Mouse (Mus musculus) cerebellum, adult 18-20 months (tissue): ENCODE measurements around the gene Asdurf.
"Not testable (repeated sequence)": the region's sequence is repeated elsewhere in the genome, so short reads cannot be mapped to it uniquely, and the experiment has no call there.

Experiments
- DNase-seq, 2 experiments: peaks; one replicate each; pipeline ENCODE4 v3.0.0; 2021

The Asdurf gene

DNA sequence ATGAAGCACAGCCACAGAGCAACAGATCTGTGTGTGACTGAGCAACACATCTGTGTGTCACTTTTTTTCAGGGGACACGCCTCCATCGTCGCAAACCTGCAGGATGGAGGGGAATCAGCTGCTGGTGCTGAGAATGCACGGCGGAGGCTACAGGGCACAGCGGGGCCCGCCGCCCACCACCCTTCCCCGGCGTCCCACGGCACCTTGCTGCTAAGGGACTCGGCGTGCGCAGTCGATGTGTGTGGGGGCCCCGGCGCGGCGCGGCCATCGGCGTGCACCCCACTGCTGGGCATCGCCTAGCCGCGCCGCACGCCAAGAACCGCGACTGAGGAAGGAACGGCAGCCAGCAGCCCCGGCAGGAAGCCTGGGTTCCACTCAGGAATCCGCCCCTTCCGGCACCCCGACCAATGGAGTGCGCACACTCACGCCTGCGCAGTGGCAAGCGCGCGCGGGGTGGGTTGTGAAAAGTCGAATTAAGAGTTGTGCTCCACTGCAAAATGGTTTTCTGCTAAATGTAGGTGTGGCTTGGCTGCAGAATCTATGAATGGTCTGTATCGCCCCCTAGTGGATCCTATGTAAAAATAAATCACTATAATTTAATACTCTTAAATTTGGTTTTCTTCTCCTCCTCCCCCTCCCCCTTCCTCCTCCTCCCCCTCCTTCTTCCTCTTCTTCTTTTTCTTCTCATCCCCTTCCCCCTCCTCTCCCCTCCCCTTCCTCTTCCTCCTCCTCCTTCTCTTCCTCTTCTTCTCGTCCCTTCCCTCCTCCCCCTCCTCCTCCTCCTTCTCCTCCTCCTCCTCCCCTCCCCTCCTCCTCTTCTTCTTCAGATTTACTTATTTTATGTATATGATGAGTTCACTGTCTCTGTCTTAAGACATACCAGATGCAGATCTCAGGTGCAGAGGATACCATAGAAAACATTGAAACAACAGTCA is at the start of gene Asdurf, which contains the start of the genes Gm28551 and Asnsd1:
Asdurf (minus strand) TSS at position 293 of the 935 bp plus-strand sequence.
Gm28551 (minus strand) TSS at position 341 of the 935 bp plus-strand sequence.
Asnsd1 (minus strand) TSS at position 426 of the 935 bp plus-strand sequence.
- DNase-seq, result peak; percentile 94 to 96

DNA sequence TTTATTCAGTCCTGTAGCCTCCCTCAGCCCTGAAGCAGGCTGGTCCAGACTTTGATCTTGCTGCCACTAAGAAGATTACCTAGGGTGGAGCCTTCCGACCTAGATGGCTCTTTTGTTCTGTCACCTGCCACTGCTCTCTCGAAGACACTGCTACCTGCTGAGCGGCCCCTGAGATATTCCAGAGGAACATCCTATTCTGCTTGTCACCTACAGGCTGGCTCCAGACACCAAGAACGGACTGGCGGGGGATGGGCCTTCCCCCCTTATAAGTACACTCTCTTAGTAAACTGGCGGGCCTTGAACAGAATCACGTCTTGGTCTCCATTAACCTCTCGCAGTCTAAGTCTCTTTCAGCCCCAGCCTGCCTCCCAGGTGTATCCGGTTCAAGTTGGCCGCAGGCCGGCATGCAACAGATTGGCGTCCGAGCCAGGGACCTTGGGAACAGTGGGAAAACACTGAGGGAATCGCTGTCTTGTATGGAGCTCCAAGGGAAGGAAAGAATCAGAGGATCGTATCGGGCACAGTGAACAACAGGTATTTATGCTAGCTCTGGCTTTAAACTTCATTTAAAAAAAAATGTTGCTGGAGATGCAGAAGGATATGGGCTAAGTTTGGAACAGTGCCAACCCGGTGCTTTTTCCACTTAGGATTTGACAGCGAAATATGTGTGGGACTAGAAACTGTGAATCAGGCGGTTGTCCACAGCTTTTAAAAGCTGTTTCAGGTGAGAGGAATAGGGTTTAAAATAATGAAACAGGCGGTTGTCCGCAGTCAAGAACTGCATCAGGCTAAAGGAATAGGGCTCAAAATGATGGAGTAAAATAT is 41.7 kb upstream of the Asdurf start:
- DNase-seq, result peak; percentile 3 to 9

DNA sequence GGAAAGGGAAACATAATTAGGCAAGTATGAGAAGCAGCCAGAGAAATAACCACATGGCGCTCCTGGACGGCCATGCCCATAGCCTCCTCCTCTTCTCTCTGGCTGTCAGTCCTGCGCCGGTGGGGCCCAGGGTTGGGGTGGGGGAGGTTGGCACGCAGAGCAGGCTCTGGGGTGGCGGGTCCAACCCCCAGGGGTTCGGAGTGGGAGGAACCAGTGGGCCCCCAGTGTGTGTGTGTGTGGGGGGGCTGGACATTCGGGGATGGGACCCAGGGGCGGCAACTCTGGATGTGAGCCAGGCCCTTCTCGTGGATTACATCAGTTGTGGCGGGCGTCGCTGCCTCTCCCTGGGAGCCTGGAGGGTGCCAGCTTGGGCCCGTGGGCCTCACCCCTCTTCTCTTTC is 36.3 kb upstream of the Asdurf start:
- no peak for DNase-seq

DNA sequence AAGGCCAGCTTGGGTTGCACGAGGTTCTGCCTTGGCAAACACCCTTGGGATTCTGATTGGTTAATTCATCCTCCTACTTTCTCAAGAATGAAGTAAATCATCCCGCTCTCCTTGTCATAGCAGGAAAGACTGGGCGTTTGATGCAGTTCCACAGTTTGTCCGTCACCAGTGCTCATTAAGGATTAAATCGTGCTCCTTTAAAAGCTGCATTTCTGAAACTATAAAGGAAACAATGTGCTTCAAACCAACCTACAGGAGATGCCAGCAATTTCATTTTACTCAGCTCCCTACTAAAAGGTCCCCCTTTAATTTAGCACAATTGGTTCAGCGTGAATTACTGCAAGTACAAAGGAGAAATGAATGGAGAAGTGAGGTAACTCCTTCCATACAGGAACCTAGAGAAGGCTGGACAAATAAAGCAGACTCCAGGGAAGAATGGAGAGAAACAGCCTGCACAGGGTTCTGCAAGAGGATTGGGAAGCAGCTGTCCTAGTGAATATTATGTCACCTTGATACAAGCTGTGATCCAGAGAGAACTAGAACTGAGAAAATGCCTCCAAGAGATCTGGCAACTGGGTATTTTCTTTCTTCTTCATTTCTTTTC is 31.8 kb upstream of the Asdurf start:
- DNase-seq, result no peak

DNA sequence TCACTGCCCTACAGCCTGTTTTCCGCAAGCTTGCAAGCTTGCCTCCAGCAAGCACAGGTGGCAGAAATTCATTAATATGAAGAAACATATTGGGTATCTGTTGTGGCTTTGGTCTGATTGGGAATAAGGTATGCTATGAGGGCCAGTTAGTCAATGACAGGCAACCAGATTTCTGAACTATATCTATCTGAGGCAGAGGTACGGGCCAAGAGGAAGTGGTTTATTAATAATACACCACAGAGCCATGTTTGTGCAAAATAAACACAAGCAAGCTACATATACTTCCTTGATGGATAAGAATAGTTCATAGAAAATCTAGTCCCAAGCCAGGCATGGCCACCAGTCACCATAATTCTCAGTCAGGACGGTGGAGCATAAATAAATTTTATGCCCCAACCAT is 25.3 kb upstream of the Asdurf start:
- DNase-seq, result no peak

DNA sequence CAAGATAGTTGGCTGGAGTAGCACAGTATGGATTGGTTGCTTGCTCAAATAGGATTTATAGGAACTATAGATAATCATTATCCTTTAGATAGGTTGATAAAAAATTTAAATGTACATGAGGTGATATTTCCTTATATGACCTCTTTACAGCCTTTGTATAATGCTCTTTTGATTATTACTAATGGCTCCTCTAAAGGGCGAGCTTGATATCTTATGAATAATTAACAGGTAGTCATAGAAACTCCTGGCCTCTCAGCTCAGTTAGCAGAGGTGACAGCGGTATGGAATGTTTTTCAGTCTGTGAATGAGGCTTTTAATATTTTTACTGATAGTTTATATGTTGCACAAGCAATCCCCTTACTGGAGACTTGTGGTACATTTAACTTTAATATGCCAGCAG is 23.5 kb upstream of the Asdurf start:
- DNase-seq, result not testable (repeated sequence)

DNA sequence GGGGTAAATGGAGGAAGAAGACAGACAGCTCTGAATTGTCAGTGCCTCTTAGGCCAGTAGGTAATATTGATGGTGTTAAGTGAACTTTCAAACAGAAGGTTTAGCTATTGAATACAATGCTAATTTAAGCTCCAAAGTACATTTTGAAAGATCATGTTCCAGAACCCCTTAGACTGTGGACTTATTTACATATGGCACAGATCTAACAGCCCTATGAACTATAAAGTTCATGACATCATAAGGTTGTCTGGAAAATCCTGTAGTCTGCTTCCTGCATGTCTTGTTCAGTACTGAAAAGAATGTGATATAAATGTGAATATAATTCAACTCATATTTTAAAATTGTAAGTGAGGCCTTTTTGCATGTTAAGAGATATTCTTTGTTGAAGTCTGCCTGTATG is 6.6 kb upstream of the Asdurf start:
- no peak for DNase-seq

DNA sequence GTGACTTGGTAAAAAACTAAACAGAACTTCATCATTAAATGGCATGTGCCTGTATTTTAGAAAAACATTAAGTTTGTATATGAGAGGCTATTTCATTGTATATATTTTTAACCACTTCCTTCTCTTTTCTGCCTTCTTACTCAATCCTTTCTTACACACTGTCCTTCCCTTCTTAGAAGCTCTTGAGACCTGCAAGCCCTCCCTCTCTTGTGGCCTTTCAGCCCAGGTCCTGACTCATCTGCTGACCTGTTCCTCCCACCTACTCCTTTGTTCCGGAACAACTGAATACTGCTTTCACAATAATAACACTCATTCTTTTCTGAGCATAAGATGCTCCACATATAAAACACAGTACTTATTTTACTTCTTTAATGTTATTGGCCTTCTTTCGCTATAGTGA is 11.3 kb downstream of the Asdurf start:
- DNase-seq, result no peak

DNA sequence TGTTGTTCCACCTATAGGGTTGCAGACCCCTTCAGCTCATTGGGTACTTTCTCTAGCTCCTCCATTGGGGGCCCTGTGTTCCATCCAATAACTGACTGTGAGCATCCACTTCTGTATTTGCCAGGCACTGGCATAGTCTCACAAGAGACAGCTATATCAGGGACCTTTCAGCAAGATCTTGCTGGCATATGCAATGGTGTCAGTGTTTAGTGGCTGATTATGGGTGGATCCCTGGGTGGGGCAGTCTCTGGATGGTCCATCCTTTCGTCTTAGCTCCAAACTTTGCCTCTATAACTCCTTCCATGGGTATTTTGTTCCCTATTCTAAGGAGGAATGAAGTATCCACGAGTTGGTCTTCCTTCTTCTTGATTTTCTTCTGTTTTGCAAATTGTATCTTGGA is 15.0 kb downstream of the Asdurf start:
- DNase-seq, result not testable (repeated sequence)

DNA sequence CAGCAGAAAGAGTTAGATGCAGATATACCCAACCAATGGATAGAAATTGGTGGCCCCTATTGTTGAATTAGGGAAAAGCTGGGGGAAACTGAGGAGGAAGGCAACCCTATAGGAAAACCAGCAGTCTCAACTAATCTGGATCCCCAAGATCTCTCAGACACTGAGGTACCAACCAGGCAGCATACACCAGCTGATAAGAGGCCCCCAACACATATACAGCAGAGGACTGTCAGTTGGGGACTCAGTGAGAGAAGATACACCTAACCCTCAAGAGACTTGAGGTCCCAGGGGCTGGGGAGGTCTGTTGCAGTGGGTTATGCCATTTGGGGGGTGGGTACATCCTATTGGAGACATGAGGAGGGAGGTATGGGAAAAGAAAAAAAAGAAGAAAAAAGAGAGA is 17.0 kb downstream of the Asdurf start:
- DNase-seq, result no peak

DNA sequence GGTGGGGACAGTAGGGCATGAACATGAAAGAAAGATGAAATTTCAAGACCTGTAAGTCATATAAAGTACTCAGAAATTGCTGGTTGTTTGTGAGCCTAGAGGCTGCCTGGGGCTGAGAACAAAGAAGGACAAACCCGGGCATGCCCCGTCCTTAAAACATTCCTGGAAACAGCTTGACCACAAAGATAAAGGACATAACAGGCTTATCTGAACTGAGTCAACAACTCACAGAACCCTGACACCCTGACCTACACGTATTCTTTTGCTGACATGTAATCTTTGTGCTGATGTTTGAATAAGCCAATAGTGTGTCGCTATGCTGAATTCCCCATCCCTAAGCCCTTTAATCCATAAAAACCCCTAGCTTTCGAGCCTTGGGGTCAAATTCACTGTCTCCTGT is 18.9 kb downstream of the Asdurf start:
- not testable (repeated sequence) for DNase-seq

DNA sequence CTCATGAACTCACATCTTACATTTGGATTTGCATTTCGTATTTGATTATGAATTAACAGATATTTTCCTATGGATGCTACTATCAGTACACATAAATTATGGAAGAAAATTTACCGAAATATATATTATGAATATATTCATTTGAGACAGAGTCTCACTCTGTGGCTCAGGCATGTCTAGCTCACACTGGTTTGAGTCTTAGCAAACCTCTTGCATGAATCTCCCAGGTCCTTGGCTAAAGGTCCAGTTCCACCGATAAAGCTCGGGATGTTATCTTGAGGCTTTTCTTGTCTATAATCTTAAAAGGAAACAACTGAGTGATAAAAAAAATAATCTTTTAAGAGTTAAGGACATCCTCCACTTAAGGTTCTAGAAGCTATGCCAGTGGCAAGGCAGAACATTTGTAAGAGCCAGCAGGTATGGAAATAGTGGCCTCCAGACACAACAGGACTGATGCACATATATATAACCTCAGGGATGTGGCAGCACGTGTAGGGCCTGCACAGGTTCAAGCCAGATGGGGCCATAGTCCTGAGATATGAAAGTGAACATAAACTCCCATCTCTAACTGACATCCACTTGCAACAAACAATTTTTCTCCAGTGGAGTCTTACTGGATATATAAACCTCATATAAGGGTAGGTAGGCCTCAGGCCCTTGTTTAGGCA is 27.5 kb downstream of the Asdurf start:
- no peak for DNase-seq

DNA sequence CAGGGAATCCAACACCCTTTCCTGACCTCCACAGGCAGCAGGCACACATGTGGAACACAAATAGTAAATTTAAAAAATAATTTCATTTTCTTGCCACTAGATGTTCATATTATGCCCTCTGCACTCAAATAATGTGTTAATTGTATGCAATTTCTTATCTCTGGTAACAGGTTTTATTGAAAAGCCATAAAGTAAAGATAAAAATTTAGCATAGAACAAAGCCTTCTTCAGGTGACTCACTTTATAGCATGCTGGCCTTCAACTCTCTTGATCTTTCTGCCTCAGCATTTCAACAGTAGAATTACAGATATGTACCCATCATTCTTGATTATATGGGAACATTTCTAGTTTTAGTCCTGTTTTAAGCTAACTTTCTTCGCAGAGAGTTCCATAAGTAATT is 28.1 kb downstream of the Asdurf start:
- DNase-seq, result no peak

DNA sequence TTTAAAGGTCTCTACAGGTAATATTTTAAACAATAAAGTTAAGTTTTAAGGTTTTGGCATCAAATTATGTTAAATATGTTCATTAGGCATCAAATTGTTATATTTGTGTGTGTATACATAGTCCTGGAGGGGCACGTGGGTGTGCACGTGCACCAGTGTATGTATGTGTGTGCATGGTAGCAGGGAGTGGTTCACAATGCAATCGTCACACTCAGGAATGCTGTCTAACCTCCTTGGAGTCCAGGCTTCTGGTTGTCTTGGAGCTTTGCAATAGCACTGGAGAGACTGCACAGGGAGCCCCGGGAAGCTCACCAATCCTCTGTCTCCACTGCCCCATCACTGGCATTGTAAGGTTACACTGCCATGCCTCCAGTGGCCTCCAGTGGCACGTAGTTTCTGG is 29.2 kb downstream of the Asdurf start:
- no peak for DNase-seq

DNA sequence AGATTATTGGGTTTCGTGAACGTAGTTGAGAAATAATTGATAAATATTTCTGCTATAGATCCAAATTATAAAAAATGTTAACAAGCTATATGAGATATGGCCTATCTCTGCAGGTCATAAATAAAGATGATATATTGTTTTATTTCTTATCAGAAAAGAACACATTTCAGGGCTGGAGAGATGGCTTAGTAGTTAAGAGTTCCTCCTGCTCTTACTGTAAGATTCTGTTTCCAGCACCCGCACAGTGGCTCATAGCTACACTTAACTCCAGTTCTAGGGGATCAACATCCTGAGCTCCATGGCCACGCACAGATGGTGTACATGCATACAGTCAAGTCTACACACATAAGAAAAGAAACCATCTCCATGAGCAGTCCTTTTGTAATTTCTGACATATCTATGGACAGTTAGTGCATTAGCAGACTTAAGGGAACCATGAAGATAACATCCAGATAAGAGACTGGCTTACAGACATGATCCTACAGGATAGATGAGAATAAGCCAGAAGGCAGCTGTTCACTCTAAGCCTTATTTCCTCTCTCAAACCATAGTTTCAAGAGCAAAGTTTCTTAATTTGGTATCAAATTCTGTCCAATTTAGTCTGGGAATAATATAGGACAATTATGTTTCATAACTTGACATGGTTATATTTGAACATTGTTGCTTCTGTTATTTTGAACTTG is 30.6 kb downstream of the Asdurf start:
- DNase-seq, result no peak

DNA sequence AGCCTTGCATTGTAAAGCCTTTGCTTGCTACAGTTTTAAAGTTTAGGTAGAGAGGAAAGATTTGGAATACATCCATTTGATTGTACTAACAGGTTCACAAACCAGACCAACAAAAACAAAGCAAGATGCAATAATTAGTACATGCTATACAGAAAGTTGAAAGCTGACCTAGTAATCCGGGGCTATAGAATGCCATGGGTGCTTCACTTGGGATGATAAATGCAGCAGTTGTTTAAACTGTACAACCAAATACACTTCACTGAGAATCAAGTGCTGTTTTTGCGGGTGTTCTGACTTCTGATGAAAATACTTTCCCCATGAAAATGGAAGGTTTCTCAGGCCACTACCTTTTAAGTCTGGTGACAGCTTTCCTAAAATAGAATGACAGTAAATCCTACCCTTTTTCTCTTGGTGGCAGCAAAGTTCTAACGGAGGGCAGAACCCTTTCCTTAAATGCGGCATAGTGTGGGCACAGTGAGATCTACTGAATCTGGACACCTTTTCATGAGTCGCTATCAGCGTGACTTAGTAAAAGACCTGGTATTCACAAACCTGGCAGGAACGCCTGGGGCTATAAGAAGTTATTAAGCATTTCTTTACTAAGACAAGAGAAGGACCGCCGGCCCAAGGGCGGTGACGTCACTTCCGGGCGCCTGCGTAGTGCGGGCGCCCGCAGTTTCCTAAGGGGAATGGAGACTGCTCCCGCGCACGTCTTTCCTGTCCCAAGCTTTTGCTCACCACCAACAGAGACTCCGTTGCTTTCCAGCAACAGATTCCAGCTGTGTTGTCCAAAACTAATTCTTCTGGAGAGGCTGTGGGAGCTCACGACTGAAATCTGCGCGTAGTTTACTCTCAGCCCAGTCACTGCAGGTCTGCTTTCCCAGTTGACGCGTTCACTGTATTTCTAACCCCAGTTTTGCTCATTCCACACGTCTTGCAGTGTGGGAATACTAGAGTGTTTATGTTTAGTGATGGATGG is 39.1 kb downstream of the Asdurf start, which contains the start of gene Osgepl1:
Osgepl1 (plus strand) TSS at position 636 of the 979 bp plus-strand sequence.
- peak; percentile 83 to 90 for DNase-seq

DNA sequence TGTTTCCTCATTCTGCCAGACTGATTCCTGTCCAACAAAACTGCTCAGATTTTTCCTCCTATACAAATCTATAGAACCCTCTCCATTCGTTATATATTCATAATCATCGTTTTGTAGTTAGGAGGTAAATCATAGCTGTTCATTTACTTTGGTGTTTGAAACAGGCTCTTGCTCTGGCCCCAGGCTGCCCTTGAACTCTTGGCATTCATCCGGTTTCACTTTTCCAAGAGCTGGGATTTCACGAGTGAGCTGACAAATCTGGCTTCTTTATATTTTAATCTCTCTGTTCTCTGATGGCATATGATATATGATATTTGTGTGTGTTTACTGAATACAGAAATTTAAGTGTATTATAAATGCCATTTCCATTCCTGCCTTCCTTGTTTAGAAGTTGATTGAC is 51.9 kb downstream of the Asdurf start:
- DNase-seq, result no peak
